Mouse (Mus musculus) midbrain, embryonic 10.5 days (tissue): Measurements from ENCODE around the gene Pyy. TPM values are rescaled to one million over a fixed set of nuclear protein-coding genes. Genes with fewer than 3 reads are reported as not detected.
A peak's percentile ranks its signal among the peaks of the same experiment; 100 is the strongest.

Experiments
- DNase-seq: peaks from one replicate; pipeline ENCODE4 v3.0.0-alpha.2; 2017; ENCODE audit warnings: low spot score
- H3K27ac ChIP-seq: fragments of 300-500 bp; sonication (generic); replicated peaks from 2 replicates; pipeline ENCODE4 v1.5.1; 2016; ENCODE audit warnings: mild to moderate bottlenecking
- H3K27me3 ChIP-seq: fragments of 300-500 bp; sonication (generic); 2 replicates; pipeline ENCODE4 v1.6.1; 2016; ENCODE audit warnings: low read depth, mild to moderate bottlenecking; ENCODE audit not compliant: poor library complexity, severe bottlenecking
- H3K36me3 ChIP-seq: fragments of 300-500 bp; sonication (generic); 2 replicates; pipeline ENCODE4 v1.6.1; 2016; ENCODE audit warnings: mild to moderate bottlenecking, moderate library complexity
- H3K4me1 ChIP-seq: fragments of 300-500 bp; sonication (generic); 2 replicates; pipeline ENCODE4 v1.6.1; 2016
- H3K4me3 ChIP-seq: fragments of 300-500 bp; sonication (generic); 2 replicates; pipeline ENCODE4 v1.5.1; 2016; ENCODE audit warnings: mild to moderate bottlenecking, moderate library complexity
- H3K9me3 ChIP-seq: fragments of 300-500 bp; sonication (generic); replicated peaks from 2 replicates; pipeline ENCODE4 v1.6.1; 2016; ENCODE audit warnings: mild to moderate bottlenecking
- WGBS: fragments of 180-500 bp; shearing (Covaris S2); methylation state at CpG from one replicate; pipeline ENCODE4 v1.1.7; 2016; 5-methylcytosine and 5-hydroxymethylcytosine counted together
- polyA plus RNA-seq: library from polyadenylated mRNA; unstranded; fragments of >200 nt; fragmentation: Nextera tagmentation; extraction: Ambion mirVana; gene quantifications from 2 replicates; pipeline ENCODE4 v1.2.1, GENCODE M21; 2016

Gene Pyy
- not detected in 2 replicates for polyA plus RNA-seq

- Histone ChIP-seq H3K36me3 (no peaks in the 10 kb centered on the region), H3K27me3 (peaks cover 79% of the 10 kb centered on the region), H3K4me1 (peaks cover 11% of the 10 kb centered on the region), H3K4me3 (peak within 1 kb of the TSS; percentile 27), H3K9me3 (no peaks in the 10 kb centered on the region), H3K27ac (no peak within 1 kb of the TSS)
- WGBS, result 17% methylated on average over 9 of the region's 9 CpGs
- no peak for DNase-seq
Observed at GRCm38 (mm10) chr11:102107732-102108131, at the start of gene Pyy. TSS of gene Pyy (minus strand) at chr11:102107832.

- no peak for DNase-seq
- peak overlapping the region; percentile 76 for H3K4me3 ChIP-seq
- no peaks in the 10 kb centered on the region for H3K27me3 ChIP-seq
- H3K36me3 ChIP-seq, result peaks cover 41% of the 10 kb centered on the region
- peaks cover 15% of the 10 kb centered on the region for H3K4me1 ChIP-seq
- no peak overlapping the region for H3K27ac ChIP-seq
- 17% methylated on average over 1 of the region's 1 CpGs for WGBS
- no peaks in the 10 kb centered on the region for H3K9me3 ChIP-seq
Observed at GRCm38 (mm10) chr11:102156786-102157089, 49.1 kb upstream of the Pyy start.

GRCm38 (mm10) chr11:102156039-102156785 lies 48.6 kb upstream of the Pyy start, which contains the start of gene Tmem101:
TSS of gene Tmem101 (minus strand) at chr11:102156404.
- WGBS, result under 1% methylated on average over 37 of the region's 37 CpGs
- Histone ChIP-seq H3K4me3 (peak within 1 kb of the TSS; percentile 76), H3K27me3 (no peaks in the 10 kb centered on the region), H3K36me3 (peaks cover 36% of the 10 kb centered on the region), H3K4me1 (peaks cover 15% of the 10 kb centered on the region), H3K27ac (peak within 1 kb of the TSS; percentile 88), H3K9me3 (no peaks in the 10 kb centered on the region)
- DNase-seq, result peak; percentile 88

GRCm38 (mm10) chr11:102147213-102147989 lies 39.8 kb upstream of the Pyy start:
- Histone ChIP-seq H3K4me1 (peaks cover 33% of the 10 kb centered on the region), H3K9me3 (no peaks in the 10 kb centered on the region), H3K36me3 (peaks cover 3% of the 10 kb centered on the region), H3K27me3 (peaks cover 74% of the 10 kb centered on the region), H3K27ac (no peak overlapping the region), H3K4me3 (peak overlapping the region; percentile 29)
- 13% methylated on average over 34 of the region's 34 CpGs for WGBS
- peak; percentile 33 for DNase-seq

GRCm38 (mm10) chr11:102146531-102146930 lies 38.9 kb upstream of the Pyy start:
- Histone ChIP-seq H3K36me3 (no peaks in the 10 kb centered on the region), H3K27me3 (peaks cover 78% of the 10 kb centered on the region), H3K9me3 (no peaks in the 10 kb centered on the region), H3K27ac (no peak overlapping the region), H3K4me1 (peaks cover 33% of the 10 kb centered on the region), H3K4me3 (peak overlapping the region; percentile 47; the same call in 1 of the 2 replicates)
- DNase-seq, result no peak
- WGBS, result 10% methylated on average over 17 of the region's 17 CpGs

- H3K4me3 ChIP-seq, result peak overlapping the region; percentile 47
- H3K4me1 ChIP-seq, result peaks cover 33% of the 10 kb centered on the region
- 4% methylated on average over 16 of the region's 16 CpGs for WGBS
- no peaks in the 10 kb centered on the region for H3K9me3 ChIP-seq
- H3K27me3 ChIP-seq, result peaks cover 78% of the 10 kb centered on the region
- H3K36me3 ChIP-seq, result no peaks in the 10 kb centered on the region
- no peak overlapping the region for H3K27ac ChIP-seq
- DNase-seq, result no peak
Observed at GRCm38 (mm10) chr11:102146005-102146404, 38.4 kb upstream of the Pyy start.

GRCm38 (mm10) chr11:102145471-102146001 lies 37.9 kb upstream of the Pyy start, which contains the start of gene Nags:
TSS of gene Nags (plus strand) at chr11:102145513.
- 2% methylated on average over 43 of the region's 50 CpGs for WGBS
- peak; percentile 40 for DNase-seq
- Histone ChIP-seq H3K27ac (no peak within 1 kb of the TSS), H3K36me3 (no peaks in the 10 kb centered on the region), H3K4me3 (peak within 1 kb of the TSS; percentile 47), H3K4me1 (peaks cover 33% of the 10 kb centered on the region), H3K27me3 (peaks cover 78% of the 10 kb centered on the region), H3K9me3 (no peaks in the 10 kb centered on the region)

GRCm38 (mm10) chr11:102144957-102145470 lies 37.4 kb upstream of the Pyy start:
- no peak overlapping the region for H3K27ac ChIP-seq
- H3K27me3 ChIP-seq, result peaks cover 79% of the 10 kb centered on the region
- peak overlapping the region; percentile 47 for H3K4me3 ChIP-seq
- H3K36me3 ChIP-seq, result no peaks in the 10 kb centered on the region
- peaks cover 33% of the 10 kb centered on the region for H3K4me1 ChIP-seq
- no peak for DNase-seq
- 23% methylated on average over 13 of the region's 13 CpGs for WGBS
- no peaks in the 10 kb centered on the region for H3K9me3 ChIP-seq

- H3K9me3 ChIP-seq, result no peaks in the 10 kb centered on the region
- H3K36me3 ChIP-seq, result no peaks in the 10 kb centered on the region
- H3K4me3 ChIP-seq, result no peak overlapping the region
- H3K27ac ChIP-seq, result no peak overlapping the region
- DNase-seq, result no peak
- WGBS, result 69% methylated on average over 7 of the region's 7 CpGs
- peaks cover 71% of the 10 kb centered on the region for H3K27me3 ChIP-seq
- peaks cover 28% of the 10 kb centered on the region for H3K4me1 ChIP-seq
Observed at GRCm38 (mm10) chr11:102142355-102142754, 34.7 kb upstream of the Pyy start.

- no peaks in the 10 kb centered on the region for H3K9me3 ChIP-seq
- peak; percentile 73 for DNase-seq
- H3K27ac ChIP-seq, result no peak overlapping the region
- H3K36me3 ChIP-seq, result no peaks in the 10 kb centered on the region
- H3K4me1 ChIP-seq, result peaks cover 9% of the 10 kb centered on the region
- no peak overlapping the region for H3K4me3 ChIP-seq
- peaks cover 67% of the 10 kb centered on the region for H3K27me3 ChIP-seq
- 3% methylated on average over 5 of the region's 5 CpGs for WGBS
Observed at GRCm38 (mm10) chr11:102140508-102140907, 32.9 kb upstream of the Pyy start.

- peak; percentile 80 for DNase-seq
- Histone ChIP-seq H3K27ac (no peak overlapping the region), H3K4me1 (peaks cover 13% of the 10 kb centered on the region), H3K27me3 (peaks cover 57% of the 10 kb centered on the region), H3K9me3 (no peaks in the 10 kb centered on the region), H3K4me3 (peak overlapping the region; percentile 44), H3K36me3 (no peaks in the 10 kb centered on the region)
- under 1% methylated on average over 18 of the region's 18 CpGs for WGBS
Observed at GRCm38 (mm10) chr11:102138447-102138740, 30.8 kb upstream of the Pyy start.

- 49% methylated on average over 13 of the region's 13 CpGs for WGBS
- Histone ChIP-seq H3K27ac (no peak overlapping the region), H3K36me3 (no peaks in the 10 kb centered on the region), H3K4me1 (peaks cover 13% of the 10 kb centered on the region), H3K27me3 (peaks cover 51% of the 10 kb centered on the region), H3K4me3 (peak overlapping the region; percentile 44), H3K9me3 (no peaks in the 10 kb centered on the region)
- no peak for DNase-seq
Observed at GRCm38 (mm10) chr11:102137625-102138446, 30.2 kb upstream of the Pyy start.
